Mouse (Mus musculus): ENCODE data around the gene Thap12. TPM values are rescaled to one million over a fixed set of nuclear protein-coding genes. Genes with fewer than 3 reads are reported as not detected.

Thap12 gene
- polyA plus RNA-seq (2012; rRNA removed), result 53.3 and 63.4 TPM in 2 replicates

DNA sequence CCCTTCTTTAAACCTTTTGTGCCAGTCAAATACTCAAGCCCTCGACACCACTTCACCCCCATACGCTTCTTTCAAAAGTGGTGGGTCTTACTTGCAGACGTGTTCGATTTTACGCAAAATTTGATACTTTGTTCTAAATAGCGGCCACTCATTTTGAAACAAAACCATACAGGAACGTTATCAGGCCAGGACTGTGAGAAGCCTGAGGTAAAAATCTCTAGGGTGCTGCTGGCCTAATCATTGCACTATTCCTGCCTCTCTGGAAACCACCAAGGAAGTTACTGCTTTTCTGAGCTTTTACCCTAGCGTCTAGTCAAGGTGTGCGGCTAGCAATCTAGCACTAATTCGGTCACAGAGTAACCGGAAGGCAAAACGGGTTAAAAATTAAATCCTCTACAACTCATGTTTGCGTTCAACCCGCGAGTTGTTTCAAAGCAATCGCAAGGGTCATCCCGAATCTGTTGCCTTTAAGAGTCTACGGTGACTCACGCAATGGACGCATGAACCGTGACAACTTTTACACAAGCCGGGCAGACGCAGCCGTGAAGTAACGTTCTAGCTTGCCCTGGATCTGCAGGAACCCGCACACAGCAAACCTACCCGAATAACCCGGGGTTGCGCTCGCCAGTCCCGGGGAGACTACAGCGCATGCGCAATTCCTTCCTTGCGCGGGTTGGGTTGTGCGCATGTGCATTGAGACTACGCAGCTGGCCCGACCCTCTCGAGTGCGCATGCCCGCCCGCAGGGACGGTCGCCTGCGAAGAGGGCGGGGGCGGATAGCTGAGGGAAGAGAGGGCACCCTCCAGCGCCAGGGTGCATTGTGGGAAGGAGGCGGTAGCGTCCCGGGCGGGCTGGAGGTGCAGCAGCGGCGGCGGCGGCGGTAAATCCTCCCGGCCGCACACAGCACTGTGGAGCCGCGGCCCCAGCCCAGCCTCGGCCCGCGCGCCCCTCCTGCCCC lies at the start of gene Thap12:
Gene Thap12 (plus strand): TSS at position 821 of the 958 bp plus-strand sequence.

DNA sequence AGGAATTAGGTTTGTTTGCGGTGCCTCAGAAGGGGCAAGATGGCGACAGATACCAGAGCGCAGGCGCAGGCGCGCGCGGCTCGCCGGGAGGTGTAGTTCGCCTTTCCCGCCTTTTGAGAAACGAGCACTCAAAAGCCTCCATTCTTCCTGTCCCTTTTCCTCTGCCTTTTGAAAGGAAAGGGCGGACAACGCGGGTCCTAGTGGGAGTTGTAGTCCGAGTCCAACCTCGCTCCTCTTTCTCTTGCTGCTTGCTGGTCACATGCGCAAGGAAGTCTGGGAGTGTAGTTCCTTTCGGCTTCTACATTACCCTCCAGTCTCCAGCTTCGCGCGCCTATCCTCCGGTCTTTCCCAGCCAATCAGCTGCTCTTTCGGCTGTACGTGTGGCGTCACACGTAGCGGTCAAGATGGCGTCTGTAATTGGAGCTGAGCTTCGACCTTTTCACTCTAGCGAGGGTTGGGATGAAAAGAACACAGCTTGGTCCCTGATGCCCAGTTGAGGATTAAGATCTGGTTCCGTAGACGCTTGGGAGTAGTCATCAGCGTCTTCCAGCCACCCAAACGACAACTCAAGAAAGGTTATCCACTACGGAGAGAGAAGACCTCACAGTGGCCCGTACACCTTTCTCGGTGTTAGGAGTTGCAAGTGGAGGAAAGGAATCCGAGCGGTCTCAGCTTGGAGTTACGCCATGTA lies 46.2 kb upstream of the Thap12 start, which contains the start of gene Emsy:
Gene Emsy (minus strand): TSS at position 253 of the 691 bp plus-strand sequence.

Other genes with a start within 250 kb of the Thap12 start
- 3.4 and 5.6 TPM in 2 replicates for gene Lrrc32, start 213.8 kb upstream of the Thap12 start, polyA plus RNA-seq (2012; rRNA removed)
- 37.9 and 63.0 TPM in 2 replicates for gene Emsy, start 46.3 kb upstream of the Thap12 start, polyA plus RNA-seq (2012; rRNA removed)
- 5.4 and 24.8 TPM in 2 replicates for gene Wnt11, start 132.0 kb downstream of the Thap12 start, polyA plus RNA-seq (2012; rRNA removed)

Measured in central nervous system, embryonic 11.5 days (tissue).